Mouse (Mus musculus): ENCODE data around the gene Lima1.
"Not testable (repeated sequence)": the region's sequence is repeated elsewhere in the genome, so short reads cannot be mapped to it uniquely, and the experiment has no call there.

Lima1 gene

GRCm38 (mm10) chr15:99835191-99835590 lies 40.1 kb downstream of the Lima1 start:
- DNase-seq (ENCODE audit: low read depth, low spot score), result no peak

GRCm38 (mm10) chr15:99834681-99835080 lies 40.6 kb downstream of the Lima1 start:
- DNase-seq (ENCODE audit: low read depth, low spot score), result no peak

DNA sequence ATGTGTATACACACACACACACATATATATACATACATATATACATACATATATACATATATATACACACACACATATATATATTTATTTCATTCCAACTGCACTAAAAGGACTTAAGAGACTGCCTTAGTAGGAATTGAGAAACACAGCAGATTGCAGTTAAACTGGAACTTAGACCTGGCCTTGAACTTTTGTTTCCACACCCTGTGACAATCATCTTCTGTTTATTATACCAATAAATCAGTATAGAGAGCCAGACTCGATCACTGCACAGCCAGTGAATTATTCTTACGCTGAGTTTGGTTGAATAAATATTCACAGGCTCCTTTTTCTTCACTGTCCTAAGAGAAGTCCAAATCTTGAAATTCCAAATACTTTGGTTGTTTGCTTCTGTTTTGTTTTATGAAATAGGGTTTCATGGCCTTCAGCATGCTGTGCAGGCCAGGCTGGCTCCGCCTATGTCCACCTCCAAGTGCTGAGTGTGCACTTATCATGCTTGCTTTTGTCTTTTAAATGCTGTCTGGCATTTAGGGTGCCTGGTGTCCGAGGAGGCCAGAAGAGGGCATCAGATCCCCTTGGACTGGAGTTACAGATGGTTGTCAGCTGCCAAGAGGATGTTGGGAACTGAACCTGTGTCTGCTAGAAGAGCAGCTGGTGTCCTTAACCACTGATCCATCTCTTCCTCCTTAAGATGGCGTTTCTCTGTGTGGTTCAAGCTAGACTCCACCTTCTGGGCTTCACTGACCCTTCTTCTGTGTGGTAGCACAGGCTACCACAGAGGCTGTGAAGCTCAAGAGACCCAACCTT lies 41.4 kb downstream of the Lima1 start:
- DNase-seq (ENCODE audit: low read depth, low spot score), result no peak

GRCm38 (mm10) chr15:99831535-99831934 lies 43.7 kb downstream of the Lima1 start:
- DNase-seq (ENCODE audit: low read depth, low spot score), result no peak

GRCm38 (mm10) chr15:99828061-99828460 lies 47.2 kb downstream of the Lima1 start:
- DNase-seq (ENCODE audit: low read depth, low spot score), result no peak

DNA sequence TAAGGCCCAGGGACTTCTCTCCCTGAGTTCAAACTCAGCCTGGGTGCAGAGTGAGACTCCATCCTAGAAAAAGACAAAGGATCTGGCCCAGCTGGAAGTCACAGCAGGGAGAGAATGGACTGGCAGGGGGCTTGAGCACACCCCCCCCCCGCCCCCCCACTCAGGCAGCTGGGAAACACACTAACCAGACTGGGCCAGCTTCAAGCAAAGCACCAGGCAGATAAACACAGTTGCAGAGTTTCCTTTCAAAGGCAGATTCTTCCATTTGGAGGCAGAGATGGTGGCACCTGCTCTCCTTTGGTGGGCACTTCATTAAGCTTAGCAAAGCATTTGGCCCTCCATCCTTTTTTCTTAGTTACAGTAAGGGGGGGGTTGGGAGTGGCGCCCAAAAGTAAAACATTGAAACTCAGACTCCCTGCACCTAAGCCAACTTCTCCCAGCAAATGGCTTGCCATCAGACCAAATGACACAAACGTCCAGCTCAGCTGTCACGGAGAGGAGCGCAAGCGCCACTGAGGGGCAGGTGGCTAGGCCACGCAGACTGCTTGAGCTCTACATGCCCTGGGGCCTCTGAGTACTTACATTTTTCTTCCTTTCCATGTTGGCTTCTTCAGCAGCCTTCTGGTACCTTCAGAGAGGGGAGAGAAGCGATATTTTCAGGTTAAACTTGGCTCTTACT lies 48.9 kb downstream of the Lima1 start:
- DNase-seq (ENCODE audit: low read depth, low spot score), result no peak

DNA sequence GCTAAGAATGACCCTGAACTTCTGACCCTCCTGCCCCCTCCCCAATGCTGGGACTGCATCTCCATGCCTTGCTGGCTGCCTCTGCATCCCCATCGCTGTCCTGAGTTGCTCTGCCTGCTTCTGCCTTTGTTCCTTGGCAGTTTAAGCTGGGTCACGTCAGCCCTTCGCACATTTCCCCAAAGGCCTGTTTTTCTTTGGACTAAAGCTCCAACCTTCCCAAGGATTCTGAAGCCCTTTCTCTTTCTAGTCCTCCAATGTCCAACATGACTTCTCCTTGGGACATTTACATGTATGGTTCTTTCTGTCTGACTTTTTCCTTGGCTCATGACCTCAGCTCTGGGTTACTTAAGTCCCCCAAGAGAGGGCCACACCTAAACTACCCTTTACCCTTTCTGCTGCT lies 50.0 kb downstream of the Lima1 start:
- no peak for DNase-seq (ENCODE audit: low read depth, low spot score)

DNA sequence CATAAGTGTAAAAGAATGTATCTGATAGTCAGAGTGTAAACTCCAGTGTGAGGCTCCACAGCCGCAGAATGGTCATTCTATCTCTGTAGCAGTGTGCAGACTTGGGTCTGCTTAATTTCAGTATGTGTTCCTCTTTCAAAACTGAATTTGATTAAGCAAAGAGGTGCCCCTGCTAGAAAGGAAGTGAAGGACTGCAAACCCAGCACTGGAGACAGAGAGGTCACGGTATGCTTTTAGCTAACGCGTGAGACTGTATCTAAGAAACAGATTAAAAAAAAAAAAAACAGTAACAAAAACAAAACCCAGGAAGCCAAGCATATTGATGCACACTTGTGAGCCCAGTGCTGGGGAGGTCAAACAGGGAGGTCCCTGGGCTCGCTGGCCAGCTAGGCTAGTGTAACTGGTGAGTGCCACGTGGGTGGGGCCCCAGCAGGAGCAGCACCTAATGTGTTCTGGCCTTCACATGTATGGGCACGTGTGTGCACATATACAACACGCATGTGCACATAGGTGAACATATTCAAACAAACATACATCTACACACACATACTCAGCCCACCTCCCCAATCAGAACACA lies 51.8 kb downstream of the Lima1 start:
- DNase-seq (ENCODE audit: low read depth, low spot score), result no peak

DNA sequence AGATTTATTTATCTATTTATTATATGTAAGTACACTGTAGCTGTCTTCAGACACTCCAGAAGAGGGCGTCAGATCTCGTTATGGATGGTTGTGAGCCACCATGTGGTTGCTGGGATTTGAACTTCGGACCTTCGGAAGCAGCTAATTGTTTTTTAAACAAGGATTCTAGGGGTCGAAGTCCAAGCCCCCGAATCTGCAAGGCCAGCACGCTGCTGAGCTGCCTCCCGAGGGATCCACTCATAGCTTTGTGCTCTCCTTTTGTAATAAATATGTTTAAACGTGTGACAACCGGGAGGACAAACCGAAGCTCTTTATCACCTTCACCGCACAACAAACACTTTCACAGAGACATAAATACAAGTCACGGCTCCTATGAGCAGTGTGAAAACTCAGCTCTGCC lies 52.8 kb downstream of the Lima1 start:
- DNase-seq (ENCODE audit: low read depth, low spot score), result not testable (repeated sequence)

- DNase-seq (ENCODE audit: low read depth, low spot score), result no peak
Measured at GRCm38 (mm10) chr15:99819621-99820279, 55.5 kb downstream of the Lima1 start.

DNA sequence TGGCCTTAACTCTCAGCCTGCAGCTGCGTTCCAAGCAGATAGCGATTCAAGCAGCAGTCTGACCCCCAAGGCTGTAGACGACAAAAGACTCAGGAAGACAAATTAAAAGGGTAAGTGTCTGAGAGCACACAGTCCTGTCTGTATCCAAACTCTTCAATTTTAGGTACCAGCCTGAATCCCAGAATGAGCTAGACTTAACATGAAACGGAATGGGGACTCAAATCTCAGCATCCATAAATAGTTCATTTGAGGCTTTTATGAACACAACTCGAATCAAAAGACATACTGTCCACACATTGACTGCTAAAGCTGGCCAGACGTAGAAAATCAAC lies 56.2 kb downstream of the Lima1 start:
- no peak for DNase-seq (ENCODE audit: low read depth, low spot score)

DNA sequence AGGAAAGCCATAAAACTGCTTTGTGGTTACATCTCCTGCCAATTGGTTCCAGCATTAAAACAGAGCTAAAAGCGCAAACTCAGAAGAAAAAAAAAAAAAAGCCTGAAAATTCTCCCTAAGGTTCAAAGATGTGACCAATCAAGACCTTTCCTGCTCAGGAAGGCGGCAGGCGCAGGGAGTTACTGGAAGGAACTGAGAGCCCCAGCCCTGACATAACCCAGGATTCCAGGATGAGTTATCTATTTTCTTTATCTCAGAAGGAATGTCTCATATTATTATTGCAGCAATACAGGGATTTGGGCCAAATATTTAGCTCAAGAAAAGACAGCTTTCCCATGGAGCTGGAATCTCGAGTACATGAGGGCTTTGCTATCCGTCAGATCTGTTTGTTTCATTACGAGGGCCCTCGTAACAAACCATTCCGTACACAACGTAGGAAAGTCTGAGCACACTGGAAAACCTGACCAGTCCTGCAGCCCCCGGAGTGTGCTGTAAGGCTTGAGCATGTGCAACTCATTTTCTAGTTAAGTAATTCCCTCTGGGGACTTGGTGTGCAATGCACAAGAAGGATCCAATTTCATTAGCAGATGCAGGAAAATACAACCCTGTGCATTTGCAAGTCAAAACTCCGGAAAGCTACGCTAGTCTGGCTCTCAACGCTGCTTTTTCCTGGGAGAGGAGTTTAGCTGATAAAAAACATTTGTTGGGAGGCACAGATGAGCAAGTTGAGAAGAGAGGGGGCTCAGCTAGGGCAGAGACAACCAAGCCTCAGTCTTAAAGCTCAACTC lies 56.7 kb downstream of the Lima1 start:
- DNase-seq (ENCODE audit: low read depth, low spot score), result peak; percentile 86

DNA sequence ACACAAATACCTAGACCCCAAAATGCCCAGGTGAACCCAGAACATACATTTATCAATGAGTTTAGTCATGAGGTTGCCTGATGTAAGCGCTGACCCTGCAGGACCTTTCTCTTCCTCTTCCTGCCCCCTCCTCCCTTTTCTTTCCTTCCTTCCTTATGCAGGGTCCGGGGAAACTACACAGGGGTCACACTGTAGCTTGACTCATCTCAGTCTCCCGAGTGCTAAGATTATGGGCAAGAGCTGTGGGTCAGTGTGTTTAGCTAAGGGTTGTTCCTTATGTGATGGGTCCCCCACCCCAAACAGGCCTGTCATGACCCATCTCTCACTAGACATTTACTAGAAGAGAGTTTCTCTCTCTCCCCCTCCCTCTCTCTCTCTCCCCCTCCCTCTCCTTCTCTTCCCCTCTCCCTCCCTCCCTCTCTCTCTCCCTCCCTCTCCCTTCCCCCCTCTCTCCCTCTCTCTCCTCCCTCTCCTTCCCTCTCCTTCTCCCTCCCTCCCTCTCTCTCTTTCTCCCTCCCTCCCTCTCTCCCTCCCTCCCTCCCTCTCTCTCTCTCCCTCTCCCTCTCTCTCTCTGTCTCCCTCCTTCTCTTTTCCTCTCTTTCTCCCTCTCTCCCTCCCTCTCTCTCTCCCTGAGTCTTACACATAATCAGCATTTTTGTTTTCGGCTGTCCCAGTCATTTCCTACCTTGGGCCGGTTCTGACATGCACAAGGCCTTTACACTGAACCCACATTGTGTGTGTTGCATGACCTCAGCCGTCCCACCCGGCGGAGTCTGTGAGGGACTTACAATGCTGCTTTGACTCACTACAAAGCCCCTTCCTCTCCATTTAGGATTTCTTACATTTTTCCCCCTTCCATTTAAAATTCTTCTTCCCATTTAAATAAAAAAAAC lies 57.7 kb downstream of the Lima1 start:
- DNase-seq (ENCODE audit: low read depth, low spot score), result no peak

GRCm38 (mm10) chr15:99815999-99816398 lies 59.3 kb downstream of the Lima1 start:
- DNase-seq (ENCODE audit: low read depth, low spot score), result no peak

GRCm38 (mm10) chr15:99814554-99815260 lies 60.5 kb downstream of the Lima1 start:
- no peak for DNase-seq (ENCODE audit: low read depth, low spot score)

DNA sequence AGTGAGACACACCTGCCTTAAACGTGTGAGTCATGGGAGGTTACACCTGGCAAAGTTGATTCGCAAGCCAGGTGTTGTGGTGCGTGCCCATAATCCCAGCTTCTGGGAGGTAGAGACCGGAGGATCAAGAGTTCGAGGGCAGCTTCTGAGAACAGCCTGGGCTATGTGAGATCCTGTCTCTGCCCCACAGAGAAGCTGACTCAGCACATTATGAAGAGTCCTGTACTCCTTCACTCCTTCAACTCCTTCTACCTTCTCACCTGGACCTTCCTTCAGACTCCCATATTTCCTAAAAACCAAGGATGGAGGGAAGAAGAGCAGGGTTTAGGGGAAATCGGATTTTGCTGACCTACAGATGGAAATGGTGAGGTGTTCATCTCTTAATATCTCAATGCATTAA lies 61.6 kb downstream of the Lima1 start:
- DNase-seq (ENCODE audit: low read depth, low spot score), result no peak

GRCm38 (mm10) chr15:99812097-99812496 lies 63.2 kb downstream of the Lima1 start:
- no peak for DNase-seq (ENCODE audit: low read depth, low spot score)

GRCm38 (mm10) chr15:99807776-99808735 lies 67.2 kb downstream of the Lima1 start:
- no peak for DNase-seq (ENCODE audit: low read depth, low spot score)

DNA sequence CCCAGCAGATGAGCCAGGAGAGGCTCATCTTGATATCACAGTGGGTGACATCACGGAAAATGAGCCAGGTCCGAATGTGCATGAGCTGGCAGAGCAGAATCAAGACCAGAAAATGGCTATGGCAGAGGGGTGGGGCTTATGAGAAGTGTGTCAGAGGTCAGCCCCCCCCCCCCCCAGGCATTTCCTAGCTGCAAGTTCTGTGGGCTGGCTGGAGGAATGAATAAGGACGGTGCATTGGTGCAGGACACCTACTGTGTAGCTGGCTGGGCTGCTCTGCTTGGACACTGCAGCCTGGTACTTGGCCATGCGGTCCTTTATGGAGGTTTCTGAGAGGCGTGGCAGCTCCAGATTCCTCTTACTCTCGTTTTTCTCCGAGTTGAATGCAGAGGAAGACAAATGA lies 69.1 kb downstream of the Lima1 start:
- no peak for DNase-seq (ENCODE audit: low read depth, low spot score)
